Mouse (Mus musculus): ENCODE measurements around the gene Scfd2. TPM values are rescaled to one million over a fixed set of nuclear protein-coding genes. Genes with fewer than 3 reads are reported as not detected.

Gene Scfd2
- polyA plus RNA-seq, 1 experiment from 2014 or later, result 20.1 TPM

GRCm38 (mm10) chr5:74470819-74471218, 60.7 kb downstream of the Scfd2 start:
- Histone ChIP-seq H3K9me3 (ENCODE audit: control insufficient read depth, low read length) (no peaks in the 10 kb centered on the region), H3K36me3 (ENCODE audit: control insufficient read depth, insufficient read depth, low read length) (no peaks in the 10 kb centered on the region), H3K27ac (ENCODE audit: low read depth, low read length) (no peak overlapping the region), H3K9ac (ENCODE audit: low read depth, low read length) (no peak overlapping the region), H3K4me3 (ENCODE audit: low read length) (no peak overlapping the region), H3K4me2 (ENCODE audit: low read length) (no peak overlapping the region), H3K4me1 (ENCODE audit: control insufficient read depth, insufficient read depth, low read depth, low read length) (no peaks in the 10 kb centered on the region), H3K27me3 (replicated peaks; ENCODE audit: control insufficient read depth, insufficient read depth, low read length) (no peaks in the 10 kb centered on the region)
- ATAC-seq, result no peak
- WGBS, result 90% methylated on average over 3 of the region's 3 CpGs

GRCm38 (mm10) chr5:74469620-74470019, 61.9 kb downstream of the Scfd2 start:
- no peaks in the 10 kb centered on the region for H3K36me3 ChIP-seq (ENCODE audit: control insufficient read depth, insufficient read depth, low read length)
- no peak overlapping the region for H3K9ac ChIP-seq (ENCODE audit: low read depth, low read length)
- no peaks in the 10 kb centered on the region for H3K4me1 ChIP-seq (ENCODE audit: control insufficient read depth, insufficient read depth, low read depth, low read length)
- ATAC-seq, result no peak
- H3K27me3 ChIP-seq (replicated peaks; ENCODE audit: control insufficient read depth, insufficient read depth, low read length), result no peaks in the 10 kb centered on the region
- 89% methylated on average over 1 of the region's 1 CpGs for WGBS
- no peak overlapping the region for H3K27ac ChIP-seq (ENCODE audit: low read depth, low read length)
- no peak overlapping the region for H3K4me3 ChIP-seq (ENCODE audit: low read length)
- H3K9me3 ChIP-seq (ENCODE audit: control insufficient read depth, low read length), result no peaks in the 10 kb centered on the region
- no peak overlapping the region for H3K4me2 ChIP-seq (ENCODE audit: low read length)

GRCm38 (mm10) chr5:74467753-74468152, 63.8 kb downstream of the Scfd2 start:
- no peak overlapping the region for H3K9ac ChIP-seq (ENCODE audit: low read depth, low read length)

GRCm38 (mm10) chr5:74456759-74457158, 74.8 kb downstream of the Scfd2 start:
- H3K9ac ChIP-seq (ENCODE audit: low read depth, low read length), result no peak overlapping the region
- no peaks in the 10 kb centered on the region for H3K27me3 ChIP-seq (replicated peaks; ENCODE audit: control insufficient read depth, insufficient read depth, low read length)
- no peak overlapping the region for H3K27ac ChIP-seq (ENCODE audit: low read depth, low read length)
- WGBS, result 86% methylated on average over 2 of the region's 2 CpGs
- no peaks in the 10 kb centered on the region for H3K4me1 ChIP-seq (ENCODE audit: control insufficient read depth, insufficient read depth, low read depth, low read length)
- ATAC-seq, result no peak
- no peaks in the 10 kb centered on the region for H3K36me3 ChIP-seq (ENCODE audit: control insufficient read depth, insufficient read depth, low read length)
- no peak overlapping the region for H3K4me2 ChIP-seq (ENCODE audit: low read length)
- no peak overlapping the region for H3K4me3 ChIP-seq (ENCODE audit: low read length)
- H3K9me3 ChIP-seq (ENCODE audit: control insufficient read depth, low read length), result no peaks in the 10 kb centered on the region

More at GRCm38 (mm10) chr5:74467753-74468152, 63.8 kb downstream of the Scfd2 start:
- Histone ChIP-seq H3K4me2 (ENCODE audit: low read length) (no peak overlapping the region), H3K27me3 (replicated peaks; ENCODE audit: control insufficient read depth, insufficient read depth, low read length) (no peaks in the 10 kb centered on the region), H3K27ac (ENCODE audit: low read depth, low read length) (no peak overlapping the region), H3K4me1 (ENCODE audit: control insufficient read depth, insufficient read depth, low read depth, low read length) (no peaks in the 10 kb centered on the region), H3K36me3 (ENCODE audit: control insufficient read depth, insufficient read depth, low read length) (no peaks in the 10 kb centered on the region), H3K4me3 (ENCODE audit: low read length) (no peak overlapping the region), H3K9me3 (ENCODE audit: control insufficient read depth, low read length) (no peaks in the 10 kb centered on the region)
- ATAC-seq, result no peak
- 57% methylated on average over 3 of the region's 3 CpGs for WGBS

- ATAC-seq, result no peak
- WGBS, result 86% methylated on average over 6 of the region's 6 CpGs
- no peak overlapping the region for H3K27ac ChIP-seq (ENCODE audit: low read depth, low read length)
- no peak overlapping the region for H3K9ac ChIP-seq (ENCODE audit: low read depth, low read length)
- H3K4me3 ChIP-seq (ENCODE audit: low read length), result no peak overlapping the region
- H3K9me3 ChIP-seq (ENCODE audit: control insufficient read depth, low read length), result no peaks in the 10 kb centered on the region
- H3K4me2 ChIP-seq (ENCODE audit: low read length), result no peak overlapping the region
- no peaks in the 10 kb centered on the region for H3K4me1 ChIP-seq (ENCODE audit: control insufficient read depth, insufficient read depth, low read depth, low read length)
- no peaks in the 10 kb centered on the region for H3K27me3 ChIP-seq (replicated peaks; ENCODE audit: control insufficient read depth, insufficient read depth, low read length)
- H3K36me3 ChIP-seq (ENCODE audit: control insufficient read depth, insufficient read depth, low read length), result no peaks in the 10 kb centered on the region
Observed at GRCm38 (mm10) chr5:74455510-74456269, 75.9 kb downstream of the Scfd2 start.

GRCm38 (mm10) chr5:74455094-74455493, 76.5 kb downstream of the Scfd2 start:
- H3K36me3 ChIP-seq (ENCODE audit: control insufficient read depth, insufficient read depth, low read length), result no peaks in the 10 kb centered on the region
- no peaks in the 10 kb centered on the region for H3K4me1 ChIP-seq (ENCODE audit: control insufficient read depth, insufficient read depth, low read depth, low read length)
- H3K27ac ChIP-seq (ENCODE audit: low read depth, low read length), result no peak overlapping the region
- no peak overlapping the region for H3K4me3 ChIP-seq (ENCODE audit: low read length)
- no peak overlapping the region for H3K4me2 ChIP-seq (ENCODE audit: low read length)
- no peak for ATAC-seq
- H3K27me3 ChIP-seq (replicated peaks; ENCODE audit: control insufficient read depth, insufficient read depth, low read length), result no peaks in the 10 kb centered on the region
- H3K9me3 ChIP-seq (ENCODE audit: control insufficient read depth, low read length), result no peaks in the 10 kb centered on the region
- 88% methylated on average over 9 of the region's 9 CpGs for WGBS
- H3K9ac ChIP-seq (ENCODE audit: low read depth, low read length), result no peak overlapping the region

GRCm38 (mm10) chr5:74450977-74451376, 80.6 kb downstream of the Scfd2 start:
- no peak overlapping the region for H3K9ac ChIP-seq (ENCODE audit: low read depth, low read length)
- H3K36me3 ChIP-seq (ENCODE audit: control insufficient read depth, insufficient read depth, low read length), result no peaks in the 10 kb centered on the region
- WGBS, result 57% methylated on average over 5 of the region's 5 CpGs
- ATAC-seq, result no peak
- H3K4me3 ChIP-seq (ENCODE audit: low read length), result no peak overlapping the region
- no peaks in the 10 kb centered on the region for H3K4me1 ChIP-seq (ENCODE audit: control insufficient read depth, insufficient read depth, low read depth, low read length)
- H3K27ac ChIP-seq (ENCODE audit: low read depth, low read length), result no peak overlapping the region
- H3K4me2 ChIP-seq (ENCODE audit: low read length), result no peak overlapping the region
- no peaks in the 10 kb centered on the region for H3K27me3 ChIP-seq (replicated peaks; ENCODE audit: control insufficient read depth, insufficient read depth, low read length)
- H3K9me3 ChIP-seq (ENCODE audit: control insufficient read depth, low read length), result no peaks in the 10 kb centered on the region

- no peaks in the 10 kb centered on the region for H3K4me1 ChIP-seq (ENCODE audit: control insufficient read depth, insufficient read depth, low read depth, low read length)
- no peaks in the 10 kb centered on the region for H3K27me3 ChIP-seq (replicated peaks; ENCODE audit: control insufficient read depth, insufficient read depth, low read length)
- H3K9me3 ChIP-seq (ENCODE audit: control insufficient read depth, low read length), result no peaks in the 10 kb centered on the region
- no peak overlapping the region for H3K4me3 ChIP-seq (ENCODE audit: low read length)
- H3K36me3 ChIP-seq (ENCODE audit: control insufficient read depth, insufficient read depth, low read length), result no peaks in the 10 kb centered on the region
- no peak overlapping the region for H3K9ac ChIP-seq (ENCODE audit: low read depth, low read length)
- WGBS, result 64% methylated on average over 10 of the region's 10 CpGs
- no peak overlapping the region for H3K27ac ChIP-seq (ENCODE audit: low read depth, low read length)
- ATAC-seq, result no peak
- no peak overlapping the region for H3K4me2 ChIP-seq (ENCODE audit: low read length)
Observed at GRCm38 (mm10) chr5:74447517-74448334, 83.8 kb downstream of the Scfd2 start.

- no peak overlapping the region for H3K9ac ChIP-seq (ENCODE audit: low read depth, low read length)
- no peaks in the 10 kb centered on the region for H3K27me3 ChIP-seq (replicated peaks; ENCODE audit: control insufficient read depth, insufficient read depth, low read length)
- no peak for ATAC-seq
- 84% methylated on average over 3 of the region's 3 CpGs for WGBS
- no peaks in the 10 kb centered on the region for H3K4me1 ChIP-seq (ENCODE audit: control insufficient read depth, insufficient read depth, low read depth, low read length)
- no peaks in the 10 kb centered on the region for H3K9me3 ChIP-seq (ENCODE audit: control insufficient read depth, low read length)
- H3K36me3 ChIP-seq (ENCODE audit: control insufficient read depth, insufficient read depth, low read length), result no peaks in the 10 kb centered on the region
- H3K4me2 ChIP-seq (ENCODE audit: low read length), result no peak overlapping the region
- H3K4me3 ChIP-seq (ENCODE audit: low read length), result no peak overlapping the region
- H3K27ac ChIP-seq (ENCODE audit: low read depth, low read length), result no peak overlapping the region
Observed at GRCm38 (mm10) chr5:74445861-74446260, 85.7 kb downstream of the Scfd2 start.
